Mouse (Mus musculus) limb, embryonic 13.5 days (tissue): Measurements from ENCODE around the gene Cc2d1a. TPM values are rescaled to one million over a fixed set of nuclear protein-coding genes. Genes with fewer than 3 reads are reported as not detected.

Source experiments
- ATAC-seq: fragments of 200-750 bp; cut with Nextera tagmentation; 2 replicates; pipeline ENCODE4 v1.8.0; 2017; ENCODE audit warnings: low read depth, moderate number of reproducible peaks, moderate TSS enrichment; ENCODE audit not compliant: low FRiP score
- H3K27ac ChIP-seq: fragments of 300-500 bp; sonication (generic); 2 replicates; pipeline ENCODE4 v1.5.1; 2015; ENCODE audit warnings: inconsistent platforms, mild to moderate bottlenecking, moderate library complexity
- H3K27me3 ChIP-seq: fragments of 300-500 bp; sonication (generic); 2 replicates; pipeline ENCODE4 v1.6.1; 2015; ENCODE audit warnings: mild to moderate bottlenecking, inconsistent platforms
- H3K36me3 ChIP-seq: fragments of 300-500 bp; sonication (generic); 2 replicates; pipeline ENCODE4 v1.6.1; 2015; ENCODE audit warnings: inconsistent platforms, mild to moderate bottlenecking, moderate library complexity
- H3K4me1 ChIP-seq: fragments of 300-500 bp; sonication (generic); 2 replicates; pipeline ENCODE4 v1.6.1; 2015; ENCODE audit warnings: inconsistent platforms
- H3K4me2 ChIP-seq: fragments of 300-500 bp; sonication (generic); replicated peaks from 2 replicates; pipeline ENCODE4 v1.6.1; 2015; ENCODE audit warnings: inconsistent platforms, mild to moderate bottlenecking, moderate library complexity
- H3K4me3 ChIP-seq: fragments of 300-500 bp; sonication (generic); 2 replicates; pipeline ENCODE4 v1.5.1; 2015; ENCODE audit warnings: moderate library complexity, mild to moderate bottlenecking, inconsistent platforms
- H3K9ac ChIP-seq: fragments of 300-500 bp; sonication (generic); 2 replicates; pipeline ENCODE4 v1.6.1; 2015; ENCODE audit warnings: mild to moderate bottlenecking, inconsistent platforms
- H3K9me3 ChIP-seq: fragments of 300-500 bp; sonication (generic); 2 replicates; pipeline ENCODE4 v1.6.1; 2016; ENCODE audit warnings: inconsistent platforms
- WGBS: fragments of 180-500 bp; shearing (Covaris S2); methylation state at CpG from one replicate; pipeline ENCODE4 v1.1.7; 2015; 5-methylcytosine and 5-hydroxymethylcytosine counted together
- polyA plus RNA-seq: library from polyadenylated mRNA; unstranded; fragments of >200 nt; fragmentation: Nextera tagmentation; extraction: Ambion mirVana; gene quantifications from 2 replicates; pipeline ENCODE4 v1.2.1, GENCODE M21; 2015

Gene Cc2d1a
- polyA plus RNA-seq, 1 experiment from 2014 or later = 29.3 TPM

- 0 out of 2 replicates have a peak overlapping the region, but pooled peaks have one; percentile 22 for H3K27ac ChIP-seq
- H3K36me3 ChIP-seq = no peaks in the 10 kb centered on the region
- H3K9ac ChIP-seq = peak overlapping the region; percentile 67
- peak overlapping the region; percentile 44 for H3K4me3 ChIP-seq
- H3K4me1 ChIP-seq = peaks cover 46% of the 10 kb centered on the region
- 0% methylated on average over 12 of the region's 12 CpGs for WGBS
- no peaks in the 10 kb centered on the region for H3K9me3 ChIP-seq
- no peaks in the 10 kb centered on the region for H3K27me3 ChIP-seq
- peak; percentile 46 for ATAC-seq
- H3K4me2 ChIP-seq = peak overlapping the region; percentile 90
Measured at GRCm38 (mm10) chr8:84186547-84186946, 38.8 kb upstream of the Cc2d1a start.

DNA sequence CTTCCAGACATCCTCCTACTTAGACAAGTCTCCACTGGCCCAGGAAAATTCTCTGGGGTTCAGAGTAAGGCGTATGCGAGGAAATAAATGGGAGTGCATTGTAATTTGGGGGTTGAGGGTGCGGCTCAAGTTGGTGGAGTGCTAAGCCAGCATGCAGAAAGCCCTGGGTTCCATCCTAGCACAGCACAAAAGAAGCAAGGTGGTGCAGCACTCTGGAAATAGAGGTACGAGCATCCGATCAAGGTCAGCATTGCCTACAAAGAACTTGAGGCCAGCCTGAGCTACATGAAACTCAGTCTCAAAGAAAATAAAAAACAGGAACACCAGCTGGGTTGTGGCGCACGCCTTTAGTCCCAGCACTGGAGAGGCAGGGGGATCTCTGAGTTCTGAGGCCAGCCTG lies 37.4 kb upstream of the Cc2d1a start, which contains the start of gene Nanos3:
Gene Nanos3, minus strand, starts transcription at position 101 of the 400 bp plus-strand sequence.
- WGBS = 94% methylated on average over 7 of the region's 7 CpGs

DNA sequence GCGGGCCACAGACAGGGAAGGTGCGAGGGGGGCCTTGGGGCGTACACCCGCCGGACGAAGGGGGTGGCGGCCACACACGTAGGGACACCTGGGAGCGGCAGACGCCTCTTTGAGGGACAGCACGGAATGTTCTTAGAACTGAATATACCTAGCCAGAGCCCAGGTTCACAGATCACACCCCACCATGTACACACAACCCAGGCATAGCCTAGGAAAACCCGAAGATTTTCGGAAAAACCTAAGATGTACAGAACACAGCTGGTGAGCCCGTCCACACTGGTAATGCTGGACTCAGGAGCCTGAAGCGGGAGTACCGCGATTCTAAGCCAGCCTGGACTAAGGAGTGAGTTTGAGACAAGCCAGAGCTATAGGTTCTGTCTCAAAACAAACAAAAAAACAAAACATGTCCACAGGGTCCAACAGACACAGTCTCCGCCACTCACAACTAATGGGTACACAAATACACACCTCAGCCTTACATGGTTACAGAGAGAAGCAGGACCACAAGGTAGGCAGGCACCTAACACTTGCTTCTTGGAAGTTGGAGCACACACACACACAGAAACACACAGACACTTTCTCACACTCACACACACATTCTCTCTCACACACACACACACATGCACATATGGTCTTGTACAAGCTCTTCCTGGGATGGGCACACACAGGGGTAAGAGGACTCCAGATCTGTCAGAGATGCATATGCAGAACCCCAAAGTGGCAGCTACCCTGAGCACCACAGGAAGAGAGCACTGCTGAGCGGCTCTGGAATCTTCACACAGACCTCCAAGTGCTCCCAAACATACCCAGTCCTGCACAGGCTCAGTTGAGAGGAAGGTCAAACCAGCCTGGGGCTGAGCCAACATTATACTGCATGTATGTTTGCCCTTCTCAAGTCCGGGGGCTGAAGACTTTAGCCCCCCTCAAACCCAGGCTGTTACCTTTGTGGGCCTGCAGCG lies 36.6 kb upstream of the Cc2d1a start:
- H3K4me2 ChIP-seq = peak overlapping the region; percentile 78
- no peaks in the 10 kb centered on the region for H3K36me3 ChIP-seq
- H3K9me3 ChIP-seq = no peaks in the 10 kb centered on the region
- ATAC-seq = no peak
- peak overlapping the region; percentile 98 for H3K9ac ChIP-seq
- H3K4me3 ChIP-seq = peak overlapping the region; percentile 80
- H3K27me3 ChIP-seq = no peaks in the 10 kb centered on the region
- 16% methylated on average over 21 of the region's 21 CpGs for WGBS
- H3K4me1 ChIP-seq = peaks cover 60% of the 10 kb centered on the region
- peak overlapping the region; percentile 96 for H3K27ac ChIP-seq

More for the DNA sequence above, 37.4 kb upstream of the Cc2d1a start, which contains the start of gene Nanos3:
- Histone ChIP-seq H3K27me3 (no peaks in the 10 kb centered on the region), H3K36me3 (no peaks in the 10 kb centered on the region), H3K4me1 (peaks cover 57% of the 10 kb centered on the region), H3K9me3 (no peaks in the 10 kb centered on the region), H3K27ac (peak within 1 kb of the TSS; percentile 96), H3K4me3 (peak within 1 kb of the TSS; percentile 80), H3K9ac (peak within 1 kb of the TSS; percentile 98), H3K4me2 (peak within 1 kb of the TSS; percentile 78)
- ATAC-seq = no peak

- Histone ChIP-seq H3K4me2 (peak overlapping the region; percentile 78), H3K9me3 (no peaks in the 10 kb centered on the region), H3K27me3 (no peaks in the 10 kb centered on the region), H3K4me3 (peak overlapping the region; percentile 80), H3K27ac (peak overlapping the region; percentile 96), H3K9ac (peak overlapping the region; percentile 98), H3K36me3 (peaks cover 8% of the 10 kb centered on the region), H3K4me1 (peaks cover 67% of the 10 kb centered on the region)
- WGBS = 1% methylated on average over 87 of the region's 87 CpGs
- ATAC-seq = peak; percentile 16; the same call in 1 of the 2 replicates
Measured at GRCm38 (mm10) chr8:84183261-84184084, 35.7 kb upstream of the Cc2d1a start.

DNA sequence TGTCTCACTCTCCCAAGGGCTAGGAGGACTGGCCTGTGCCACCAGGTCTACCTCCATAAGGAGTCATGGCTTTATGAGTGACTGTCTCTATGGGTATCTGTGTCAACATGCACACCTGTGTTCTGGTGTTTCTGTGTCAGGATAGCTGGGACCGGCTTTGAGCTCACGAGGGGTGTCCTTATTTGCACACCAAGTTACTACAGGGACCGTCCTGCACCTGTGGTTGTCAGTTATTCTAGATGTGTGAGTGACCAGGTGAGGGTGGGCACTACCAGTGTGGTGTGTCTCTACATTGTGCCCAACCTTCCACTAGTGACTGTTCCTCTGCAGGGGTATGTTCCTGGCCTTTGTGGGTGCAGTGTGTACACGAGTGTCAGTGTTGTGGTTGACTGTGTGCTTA lies 35.1 kb upstream of the Cc2d1a start:
- Histone ChIP-seq H3K27me3 (no peaks in the 10 kb centered on the region), H3K27ac (peak overlapping the region; percentile 96), H3K9me3 (no peaks in the 10 kb centered on the region), H3K4me3 (peak overlapping the region; percentile 80), H3K4me1 (peaks cover 68% of the 10 kb centered on the region), H3K4me2 (peak overlapping the region; percentile 78), H3K9ac (peak overlapping the region; percentile 98), H3K36me3 (peaks cover 14% of the 10 kb centered on the region)
- no peak for ATAC-seq
- 42% methylated on average over 4 of the region's 4 CpGs for WGBS

DNA sequence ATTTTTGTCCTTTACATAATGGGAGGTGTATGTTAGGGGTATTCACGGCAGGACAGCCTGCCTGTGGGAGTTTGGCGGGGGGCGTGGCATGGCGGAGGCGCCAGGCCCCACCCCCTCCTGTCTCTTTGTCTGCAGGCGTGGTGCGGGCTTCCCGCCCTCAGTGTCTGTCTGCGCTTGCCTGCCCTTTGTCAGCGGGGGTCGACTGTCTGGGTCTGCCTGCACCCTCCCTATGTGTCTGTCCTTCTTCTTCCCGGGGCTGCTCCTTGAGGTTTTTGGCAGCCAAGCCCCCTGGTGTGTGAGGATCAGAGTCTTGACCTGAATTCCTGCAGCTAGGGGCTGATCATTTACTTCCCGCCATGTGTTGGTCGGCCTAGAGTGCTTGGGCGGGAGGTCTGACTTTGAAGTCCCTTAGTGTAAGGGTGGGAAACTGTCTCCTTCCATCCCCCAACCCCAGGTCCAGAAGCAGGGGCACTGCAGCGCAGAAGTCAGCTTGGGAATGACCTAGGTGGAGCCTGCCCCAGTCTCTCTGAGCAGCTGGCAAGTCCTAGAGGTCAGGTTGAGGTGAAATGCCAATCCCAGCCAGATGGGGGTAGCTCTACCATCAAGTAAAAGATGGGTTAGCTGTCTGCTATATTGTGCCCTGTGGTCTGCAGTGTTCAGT lies 32.9 kb upstream of the Cc2d1a start:
- WGBS = 1% methylated on average over 16 of the region's 16 CpGs
- H3K4me1 ChIP-seq = peaks cover 69% of the 10 kb centered on the region

DNA sequence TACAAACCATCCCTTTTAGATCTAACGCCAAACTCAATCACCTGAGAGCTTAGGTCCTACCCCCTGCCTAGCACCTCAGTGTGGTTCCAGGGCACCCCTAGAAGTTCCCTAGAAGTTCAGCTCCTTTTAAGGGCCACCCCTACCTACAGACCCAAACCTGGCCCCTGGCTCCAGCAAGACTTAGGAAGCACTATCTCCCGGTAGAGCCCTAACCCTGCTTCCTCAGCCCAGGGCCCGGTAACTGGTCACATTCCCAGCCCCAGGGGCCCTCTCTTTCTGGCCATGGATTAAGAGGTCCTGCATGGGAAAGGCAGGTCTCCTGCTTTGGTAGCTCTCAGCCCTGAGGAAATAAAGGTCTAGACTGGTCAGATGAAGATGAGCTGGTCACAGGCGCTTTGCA lies 32.2 kb upstream of the Cc2d1a start:
- Histone ChIP-seq H3K27me3 (no peaks in the 10 kb centered on the region), H3K27ac (peak overlapping the region; percentile 85), H3K9me3 (no peaks in the 10 kb centered on the region), H3K36me3 (peaks cover 32% of the 10 kb centered on the region), H3K4me3 (peak overlapping the region; percentile 36), H3K4me2 (peak overlapping the region; percentile 78), H3K9ac (peak overlapping the region; percentile 70), H3K4me1 (peaks cover 66% of the 10 kb centered on the region)
- 4% methylated on average over 4 of the region's 4 CpGs for WGBS
- ATAC-seq = no peak

More for the DNA sequence above, 32.9 kb upstream of the Cc2d1a start:
- H3K27me3 ChIP-seq = no peaks in the 10 kb centered on the region
- H3K36me3 ChIP-seq = peaks cover 26% of the 10 kb centered on the region
- H3K9me3 ChIP-seq = no peaks in the 10 kb centered on the region
- peak overlapping the region; percentile 85 for H3K27ac ChIP-seq
- H3K4me3 ChIP-seq = peak overlapping the region; percentile 36
- H3K4me2 ChIP-seq = peak overlapping the region; percentile 78
- peak overlapping the region; percentile 70 for H3K9ac ChIP-seq
- ATAC-seq = peak; percentile 57

DNA sequence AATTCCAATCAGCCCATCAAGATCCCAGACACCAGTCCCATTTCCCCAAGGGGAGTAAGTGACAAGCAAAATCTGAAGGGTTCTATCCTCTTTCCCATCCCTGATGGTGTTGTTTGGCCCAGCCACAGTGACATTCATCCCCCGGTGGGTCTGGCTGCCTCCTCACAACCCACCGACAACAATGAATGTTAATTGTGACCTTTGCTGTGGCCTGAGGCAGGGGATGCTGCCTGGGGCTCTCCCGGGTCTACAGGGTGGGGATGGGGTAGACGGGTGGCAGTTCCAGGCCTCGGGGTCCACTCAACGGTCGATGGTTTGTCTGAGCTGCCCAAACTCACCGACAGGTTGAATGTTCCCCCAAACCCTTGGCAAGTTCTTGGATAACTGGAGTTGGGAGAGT lies 30.9 kb upstream of the Cc2d1a start:
- Histone ChIP-seq H3K27ac (no peak overlapping the region), H3K27me3 (no peaks in the 10 kb centered on the region), H3K4me2 (no peak overlapping the region), H3K4me1 (peaks cover 56% of the 10 kb centered on the region), H3K9ac (peak overlapping the region; percentile 19; the same call in 1 of the 2 replicates), H3K9me3 (no peaks in the 10 kb centered on the region), H3K4me3 (no peak overlapping the region), H3K36me3 (peaks cover 44% of the 10 kb centered on the region)
- no peak for ATAC-seq
- 82% methylated on average over 8 of the region's 8 CpGs for WGBS

- Histone ChIP-seq H3K4me2 (no peak overlapping the region), H3K4me1 (peaks cover 48% of the 10 kb centered on the region), H3K36me3 (peaks cover 56% of the 10 kb centered on the region), H3K27ac (no peak overlapping the region), H3K9ac (no peak overlapping the region), H3K4me3 (no peak overlapping the region), H3K9me3 (no peaks in the 10 kb centered on the region), H3K27me3 (no peaks in the 10 kb centered on the region)
- no peak for ATAC-seq
- 94% methylated on average over 3 of the region's 3 CpGs for WGBS
Measured at GRCm38 (mm10) chr8:84177405-84177804, 29.7 kb upstream of the Cc2d1a start.

DNA sequence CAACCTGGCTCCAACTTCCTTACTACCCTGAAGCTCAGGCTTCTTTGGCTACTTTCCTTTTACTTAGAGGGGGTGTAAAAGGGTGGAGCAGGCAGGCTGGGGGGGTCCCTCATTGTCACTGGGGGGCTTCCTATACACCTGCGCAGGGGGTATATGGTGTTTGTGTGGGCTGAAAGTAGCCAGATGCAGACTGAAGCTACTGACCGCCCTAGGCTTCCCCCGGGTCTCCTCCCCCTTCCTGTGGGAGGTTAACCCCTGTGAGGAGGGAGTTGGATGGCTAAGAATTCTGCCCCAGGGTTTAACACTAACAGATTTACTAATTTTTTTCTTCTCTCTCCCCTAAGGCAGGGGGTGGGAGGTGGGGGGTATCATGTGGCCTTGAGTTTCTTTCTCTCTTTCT lies 28.8 kb upstream of the Cc2d1a start:
- no peak overlapping the region for H3K27ac ChIP-seq
- H3K27me3 ChIP-seq = no peaks in the 10 kb centered on the region
- peaks cover 65% of the 10 kb centered on the region for H3K36me3 ChIP-seq
- no peak overlapping the region for H3K4me2 ChIP-seq
- no peak for ATAC-seq
- no peak overlapping the region for H3K4me3 ChIP-seq
- no peaks in the 10 kb centered on the region for H3K9me3 ChIP-seq
- H3K9ac ChIP-seq = no peak overlapping the region; the same call in 1 of the 2 replicates
- 11% methylated on average over 3 of the region's 3 CpGs for WGBS
- peaks cover 40% of the 10 kb centered on the region for H3K4me1 ChIP-seq

DNA sequence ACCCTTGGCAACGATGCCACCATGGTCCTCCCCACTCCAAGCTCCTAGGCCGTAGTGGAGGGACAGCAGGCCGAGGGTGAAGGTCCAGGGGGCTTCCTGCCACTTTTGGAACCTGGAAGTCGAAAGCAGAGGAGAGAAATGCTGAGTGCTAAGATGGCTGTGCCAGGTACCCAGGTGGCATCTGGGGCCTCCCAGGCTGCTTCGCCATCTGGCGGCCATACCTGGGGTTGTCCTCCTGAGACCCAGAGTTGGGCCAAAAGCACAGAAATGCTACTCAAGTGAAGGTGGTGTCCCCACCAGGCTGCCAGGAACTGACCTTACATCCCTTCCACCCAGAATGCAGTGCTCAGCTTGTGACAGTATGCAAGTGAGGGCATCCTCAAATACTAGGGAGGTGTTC lies 26.1 kb upstream of the Cc2d1a start:
- no peak for ATAC-seq
- H3K4me2 ChIP-seq = no peak overlapping the region
- peaks cover 13% of the 10 kb centered on the region for H3K4me1 ChIP-seq
- H3K9me3 ChIP-seq = no peaks in the 10 kb centered on the region
- whole genome bisulfite sequencing = 85% methylated on average over 6 of the region's 6 CpGs
- H3K36me3 ChIP-seq = peaks cover 79% of the 10 kb centered on the region
- H3K9ac ChIP-seq = no peak overlapping the region
- no peak overlapping the region for H3K4me3 ChIP-seq
- H3K27me3 ChIP-seq = no peaks in the 10 kb centered on the region
- H3K27ac ChIP-seq = no peak overlapping the region
